Mouse (Mus musculus) gastrocnemius, adult 8-10 months (tissue): ENCODE data around the gene Fdxr. TPM values are rescaled to one million over a fixed set of nuclear protein-coding genes. Genes with fewer than 3 reads are reported as not detected.

Source experiments
- DNase-seq, 2 experiments: peaks; one replicate each; pipeline ENCODE4 v3.0.0; 2022; ENCODE audit warnings: low spot score in 2 of 2
- total RNA-seq, 4 experiments: library from RNA; stranded (reverse); gene quantifications; 2 replicates each; pipeline ENCODE4 v1.2.4; 2022

Fdxr gene
- total RNA-seq, 4 experiments from 2014 or later = 2.4 to 4.1 (median 2.7) TPM

DNA sequence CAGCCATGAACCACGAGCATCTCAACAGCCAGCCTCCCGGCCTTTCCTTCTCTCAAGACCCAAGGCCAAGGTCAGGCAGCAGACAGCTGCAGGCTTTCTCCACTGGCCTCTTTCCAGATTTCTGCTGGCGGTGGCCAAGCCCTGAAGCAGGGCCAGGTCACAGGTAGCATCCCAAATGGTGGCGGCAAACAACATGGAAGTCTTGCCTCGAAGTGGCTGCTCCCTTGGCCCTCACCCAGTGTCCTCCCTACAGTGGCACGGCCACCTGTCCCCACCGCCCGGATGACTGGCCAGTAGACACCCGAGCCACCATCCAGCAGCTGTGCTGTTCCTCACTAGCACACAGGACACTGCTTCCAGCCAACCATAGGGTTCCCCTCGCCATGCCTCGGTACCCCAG is 35.4 kb downstream of the Fdxr start:
- peak; percentile 65 to 85 for DNase-seq

DNA sequence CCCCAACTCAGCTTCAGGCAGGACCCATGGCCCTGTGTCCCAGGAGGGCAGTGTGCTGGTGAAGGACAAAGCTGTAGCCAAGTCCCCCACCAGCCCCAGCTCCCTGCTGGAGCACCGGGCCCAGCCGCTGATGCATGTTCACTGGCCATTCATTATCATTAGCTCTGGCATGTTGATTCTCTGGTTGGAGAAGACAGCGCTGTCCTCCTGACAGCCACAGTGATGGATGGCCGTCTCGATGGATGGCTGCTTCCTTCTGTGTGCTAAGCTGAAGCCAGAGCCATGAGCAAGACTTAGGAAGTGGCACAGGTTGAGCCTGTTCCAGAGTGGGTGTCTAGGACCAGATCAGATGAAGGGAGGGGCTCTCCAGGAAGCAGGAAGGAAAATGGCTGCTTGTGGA is 40.3 kb downstream of the Fdxr start:
- DNase-seq = no peak

DNA sequence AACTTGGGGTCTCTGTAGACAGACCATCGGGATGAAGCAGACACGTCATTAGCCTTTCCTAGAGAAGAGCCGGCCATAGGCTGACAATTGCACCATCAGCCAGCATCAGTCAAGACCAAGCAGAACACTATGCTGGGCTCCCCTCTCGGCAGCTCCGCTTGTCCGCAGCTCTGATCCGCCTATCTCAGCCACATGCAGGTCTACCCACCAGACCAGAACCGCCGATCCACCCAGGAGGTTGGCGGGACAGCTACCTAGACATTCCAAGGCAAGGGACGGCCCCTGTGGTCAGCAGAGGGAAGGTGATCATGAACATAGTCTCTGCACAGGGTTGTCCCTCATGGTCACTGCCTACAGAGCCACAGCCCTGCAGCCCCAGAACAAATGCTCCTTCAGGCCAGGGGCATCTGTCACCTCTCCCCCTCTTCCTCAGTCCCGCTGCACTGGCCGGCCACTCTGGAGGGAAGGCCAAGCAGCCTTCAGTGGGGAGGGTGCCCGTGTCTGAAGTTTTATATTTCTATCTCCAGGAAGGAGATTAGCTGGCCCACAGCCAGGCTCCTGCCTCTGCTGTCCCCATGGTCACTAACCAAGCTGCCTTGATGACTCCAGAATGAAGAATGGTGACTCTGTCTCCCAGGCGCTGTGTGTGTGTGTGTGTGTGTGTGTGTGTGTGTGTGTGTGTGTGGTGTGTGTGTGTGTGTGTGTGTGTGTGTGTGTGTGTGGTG is 42.4 kb downstream of the Fdxr start:
- no peak for DNase-seq

DNA sequence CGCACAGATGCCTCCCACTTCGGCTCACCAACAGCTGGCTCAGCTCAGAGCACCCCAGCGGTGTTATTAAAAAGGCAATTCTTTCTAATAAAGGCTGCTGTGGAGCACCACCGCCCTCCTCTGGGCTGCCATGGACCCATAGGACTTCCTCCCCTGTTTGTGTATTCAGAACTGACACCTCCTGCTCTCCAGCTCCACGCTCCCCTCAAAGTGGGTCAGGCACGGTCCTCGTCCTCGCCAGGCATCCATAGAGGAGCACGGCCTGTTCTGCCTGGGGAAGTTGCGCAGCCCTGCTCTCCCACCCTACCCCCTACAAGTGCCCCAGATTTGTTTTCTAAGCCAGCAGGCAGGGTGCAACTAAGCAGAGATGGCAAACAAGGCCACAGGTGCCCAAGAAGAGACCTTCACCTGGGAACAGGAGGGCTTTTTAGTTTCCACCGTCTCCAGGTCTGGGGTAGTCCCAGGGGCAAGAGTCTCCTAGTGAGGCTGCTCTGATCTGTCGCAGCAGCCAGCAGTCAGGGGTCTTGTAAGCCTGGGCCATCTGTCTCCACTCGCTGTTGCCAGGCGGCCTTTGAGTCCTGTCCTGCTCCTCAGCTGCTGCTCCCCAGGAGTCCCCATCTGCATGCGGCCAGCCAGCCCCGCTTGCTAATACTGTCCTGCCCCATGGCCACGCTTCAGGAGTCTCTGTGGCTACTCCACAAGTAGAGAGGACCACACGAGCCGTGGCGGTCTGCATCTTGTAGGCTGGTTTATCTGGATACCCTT is 43.1 kb downstream of the Fdxr start:
- DNase-seq = no peak

DNA sequence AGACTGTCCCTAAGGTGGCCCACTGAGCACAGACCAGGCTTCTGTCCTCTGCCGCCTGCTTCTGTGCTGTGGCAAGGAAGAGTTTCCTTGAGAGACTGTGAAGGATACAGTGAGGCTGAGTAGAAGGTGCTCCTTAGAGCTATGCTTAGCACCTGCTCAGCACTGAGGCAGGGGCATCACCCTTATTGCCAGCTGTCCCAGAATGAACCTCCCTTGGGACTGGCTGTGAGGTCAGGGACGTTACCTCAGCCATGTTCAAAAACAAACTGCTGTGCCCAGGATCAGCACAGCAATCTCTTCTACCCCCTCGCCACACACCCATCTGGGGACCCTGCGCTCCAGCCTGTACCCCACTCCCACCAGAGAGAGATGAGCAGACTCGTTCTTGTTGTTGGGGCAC is 44.0 kb downstream of the Fdxr start:
- DNase-seq = no peak

DNA sequence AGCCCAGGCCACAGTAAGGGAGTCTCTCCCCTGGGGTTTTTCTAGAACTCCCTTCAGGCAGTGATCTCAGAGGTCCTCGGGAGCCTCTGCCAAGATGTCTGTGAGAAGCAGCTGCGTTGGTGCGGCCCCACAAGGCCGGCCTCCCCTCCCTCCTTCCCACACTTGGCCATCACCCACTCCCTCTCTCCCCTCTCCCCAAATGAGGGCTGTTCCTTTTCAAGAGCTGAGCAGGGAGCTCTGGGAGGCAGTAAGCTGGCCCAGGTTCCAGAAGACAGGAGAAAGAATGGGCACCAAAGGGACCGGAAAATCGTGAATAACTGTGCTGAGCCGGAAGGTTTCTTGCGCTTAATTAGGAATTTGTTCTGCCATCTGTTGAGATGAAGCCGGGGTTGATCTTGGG is 44.9 kb downstream of the Fdxr start:
- DNase-seq = no peak

DNA sequence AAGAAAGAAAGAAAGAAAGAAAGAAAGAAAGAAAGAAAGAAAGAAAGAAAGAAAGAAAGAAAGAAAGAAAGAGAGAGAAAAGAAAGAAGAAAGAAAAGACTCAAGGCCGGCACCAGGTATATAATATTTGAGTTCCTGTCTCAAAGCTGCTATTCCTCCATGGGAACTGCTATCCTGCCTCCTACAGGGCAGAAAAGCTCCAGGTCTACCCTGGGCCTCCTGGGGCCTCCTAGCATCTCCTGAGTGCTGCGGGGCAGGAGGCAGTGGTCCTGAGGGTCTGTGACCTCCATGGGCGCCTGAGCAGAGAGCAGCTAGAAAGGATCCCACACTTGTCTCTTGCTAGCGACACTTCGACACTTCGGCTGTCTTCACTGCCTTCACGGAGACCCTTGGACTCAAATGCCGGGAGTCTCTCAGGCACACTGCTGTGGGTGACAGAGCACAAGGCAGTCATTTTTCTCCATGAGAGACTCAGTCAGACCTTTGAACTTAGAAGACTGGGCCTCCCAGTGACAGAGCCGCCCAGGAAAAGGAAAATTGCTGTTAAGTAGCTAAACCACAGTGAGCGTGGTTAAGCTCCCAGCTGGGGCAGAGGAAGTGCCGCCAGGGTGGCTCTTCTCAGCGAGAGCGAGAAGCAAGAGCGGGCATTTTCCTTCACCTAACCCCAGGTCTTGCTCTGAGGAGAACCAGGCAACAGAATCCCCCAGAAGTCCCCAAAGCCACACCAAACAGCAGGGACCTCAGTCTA is 45.5 kb downstream of the Fdxr start:
- DNase-seq = no peak

DNA sequence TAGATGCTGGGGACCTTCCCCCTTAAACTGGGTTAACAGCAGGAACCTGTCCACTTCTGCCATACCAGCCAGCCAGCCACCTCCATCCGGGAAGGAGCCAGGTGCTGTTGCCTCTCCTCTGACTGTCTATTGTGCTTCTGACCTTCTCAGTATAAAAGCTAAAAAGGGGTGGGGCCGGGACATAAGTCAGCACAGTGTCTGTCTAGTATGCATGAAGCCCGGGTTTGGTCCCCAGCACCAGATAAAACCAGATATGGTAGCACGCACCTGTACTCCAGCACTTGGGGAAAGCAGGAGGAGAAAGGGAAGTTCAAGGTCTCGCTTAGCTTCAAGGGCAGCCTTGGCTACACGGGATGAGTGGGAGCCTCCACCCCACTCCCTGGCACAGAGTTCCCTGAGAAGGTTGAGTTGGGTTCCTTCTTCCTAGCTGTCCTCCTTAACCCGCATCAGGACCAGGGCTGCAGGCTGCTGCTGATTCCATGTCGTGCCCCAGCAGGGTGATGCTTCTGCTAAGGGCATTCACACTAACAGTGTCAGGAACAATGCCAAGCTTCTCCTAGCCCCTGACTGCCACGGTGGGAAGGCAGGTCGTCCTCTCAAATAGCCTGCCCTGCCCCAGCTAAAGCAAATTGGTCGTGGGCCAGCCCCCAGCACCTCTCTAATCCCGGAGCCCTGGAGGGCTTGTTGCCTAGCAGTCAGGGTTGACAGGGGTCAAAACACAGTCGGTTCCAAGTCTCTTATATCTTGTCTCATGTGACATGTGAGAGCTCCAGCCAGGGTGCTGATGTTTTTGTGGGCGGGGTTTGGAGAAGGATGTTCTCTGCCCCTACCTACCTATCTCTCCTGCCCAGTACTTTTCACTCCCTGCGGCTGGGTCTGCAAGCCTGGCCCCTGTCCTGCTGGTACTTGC is 47.6 kb downstream of the Fdxr start:
- DNase-seq = peak in 1 of 2 experiments; percentile 62

DNA sequence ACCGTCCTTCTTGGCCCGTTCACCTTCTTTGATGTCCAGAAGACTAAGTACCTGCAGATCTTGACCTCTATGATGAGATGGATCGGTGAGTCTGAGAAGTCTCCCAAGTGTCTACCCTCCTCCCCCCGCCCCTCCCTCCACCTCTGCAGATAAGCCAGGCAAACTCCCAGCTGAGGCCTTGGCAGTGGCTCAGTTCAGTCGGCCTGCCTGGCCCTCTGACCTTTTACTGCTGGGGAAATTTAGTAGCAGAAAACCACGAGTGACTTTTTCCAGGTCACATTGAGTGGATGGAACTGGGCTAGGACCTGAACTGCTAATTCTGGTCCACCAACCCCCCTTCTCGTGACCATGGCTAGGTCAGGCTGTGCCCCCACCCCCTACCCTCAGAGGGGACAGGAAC is 48.4 kb downstream of the Fdxr start:
- peak in 1 of 2 experiments; percentile 39 for DNase-seq

DNA sequence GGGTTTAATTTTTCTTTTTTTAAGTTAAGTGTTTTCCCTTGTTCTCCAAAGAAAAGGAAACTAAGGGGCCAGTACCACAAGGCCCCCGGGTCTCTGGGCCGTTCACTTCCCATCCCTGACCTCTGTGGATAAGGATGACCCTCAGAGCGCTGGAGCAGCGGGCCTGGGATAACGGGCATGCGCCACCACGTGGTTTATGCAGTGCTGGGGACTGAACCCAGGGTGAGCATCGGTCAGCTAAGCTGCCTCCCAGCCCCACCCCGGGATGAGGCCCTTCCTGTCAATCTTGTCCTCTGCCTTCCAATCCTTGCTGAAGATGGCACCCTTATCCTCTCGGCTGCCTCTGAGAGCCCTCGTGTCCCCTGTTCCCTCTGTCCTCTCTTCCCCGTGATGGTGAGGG is 49.2 kb downstream of the Fdxr start:
- DNase-seq = no peak

DNA sequence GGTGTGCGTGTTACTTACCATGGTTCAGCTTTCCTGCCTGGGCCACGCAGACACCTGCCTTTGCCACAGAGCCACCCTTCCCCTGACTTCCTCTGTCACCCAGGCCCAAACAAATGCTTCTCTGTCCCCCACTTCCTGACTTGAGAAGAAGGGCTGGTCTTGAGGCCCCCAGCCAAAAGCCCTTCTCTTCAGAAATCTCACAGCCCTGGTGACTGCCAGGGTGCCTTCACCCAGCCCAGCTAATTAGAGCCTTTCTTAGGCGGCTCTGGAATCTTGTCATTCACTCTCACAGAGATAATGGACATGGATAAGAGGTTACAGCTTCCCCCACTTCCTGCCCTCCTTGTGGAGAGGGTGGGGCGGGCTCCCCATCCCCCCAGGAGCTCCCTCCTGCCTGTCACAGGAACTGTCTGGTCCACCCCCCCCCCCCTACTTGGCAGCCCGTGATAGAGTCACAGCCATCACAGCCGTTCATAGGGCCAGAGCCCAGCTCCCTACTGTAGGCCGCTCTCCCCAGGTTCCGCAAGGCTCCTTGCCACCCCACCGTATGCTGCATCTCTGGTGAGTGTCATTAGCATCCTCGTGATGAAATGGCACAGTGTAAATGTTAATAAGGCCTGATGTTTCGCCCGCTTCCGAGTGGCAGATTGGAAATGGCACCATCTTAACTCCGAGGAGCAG is 49.9 kb downstream of the Fdxr start:
- DNase-seq = no peak

DNA sequence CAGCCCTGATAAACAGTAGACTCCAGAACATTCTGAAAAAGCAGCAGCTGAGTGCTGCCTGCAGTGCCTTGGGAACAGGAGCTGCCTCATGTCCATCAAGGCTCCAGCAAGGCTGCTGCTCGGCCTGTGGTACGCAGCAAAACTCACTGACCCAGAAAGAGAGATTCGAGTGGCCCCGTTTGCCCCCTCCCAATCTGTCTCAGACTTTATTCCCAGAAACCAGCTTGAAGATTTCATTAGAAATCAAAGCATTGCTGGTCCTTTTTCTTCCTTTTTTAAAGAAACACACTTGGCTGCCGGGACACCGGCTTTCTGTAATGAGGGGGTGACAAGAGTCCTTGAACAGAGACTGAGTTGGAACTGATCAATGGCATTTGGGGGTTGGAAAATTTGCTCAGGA is 51.5 kb downstream of the Fdxr start:
- no peak for DNase-seq

DNA sequence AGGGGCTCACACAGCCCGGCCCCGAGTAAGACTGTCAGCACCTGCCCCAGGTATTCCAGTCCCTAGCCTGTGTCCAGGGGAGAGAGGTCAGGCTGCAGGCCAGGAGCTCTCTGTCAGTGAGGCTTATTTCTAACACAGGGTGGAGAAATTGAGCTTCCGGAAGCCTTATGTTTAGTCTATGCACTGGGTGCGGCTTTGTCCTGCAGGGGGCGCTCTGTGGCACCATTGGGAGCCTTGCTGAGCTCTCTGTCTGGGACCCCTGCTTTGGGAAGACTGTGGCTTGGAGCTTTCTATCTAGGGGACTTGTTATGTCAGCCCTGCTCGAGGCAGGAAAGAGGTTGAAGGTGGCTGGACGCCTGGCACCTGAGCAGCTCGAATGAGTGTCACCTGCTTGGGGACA is 52.0 kb downstream of the Fdxr start:
- DNase-seq = peak; percentile 46 to 54

DNA sequence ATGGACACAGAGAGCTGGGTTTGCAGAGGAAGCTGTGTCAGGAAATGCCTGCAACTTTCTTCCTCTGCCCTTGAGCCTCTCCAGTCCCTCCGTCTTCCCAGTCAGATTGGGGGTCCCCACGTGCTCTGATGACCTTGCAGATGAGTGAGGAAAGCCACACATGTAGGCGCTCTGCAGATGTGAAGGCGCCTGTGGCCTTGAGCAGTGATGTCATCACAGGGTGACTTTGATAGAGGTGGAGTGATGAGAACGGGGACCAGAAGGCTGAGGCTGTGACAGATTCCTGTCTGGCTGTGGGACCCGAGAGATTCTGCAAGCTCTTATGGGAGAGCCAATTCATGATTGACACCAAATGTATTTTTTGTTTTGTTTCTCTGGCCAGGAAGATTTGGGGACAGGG is 53.0 kb downstream of the Fdxr start:
- DNase-seq = no peak

DNA sequence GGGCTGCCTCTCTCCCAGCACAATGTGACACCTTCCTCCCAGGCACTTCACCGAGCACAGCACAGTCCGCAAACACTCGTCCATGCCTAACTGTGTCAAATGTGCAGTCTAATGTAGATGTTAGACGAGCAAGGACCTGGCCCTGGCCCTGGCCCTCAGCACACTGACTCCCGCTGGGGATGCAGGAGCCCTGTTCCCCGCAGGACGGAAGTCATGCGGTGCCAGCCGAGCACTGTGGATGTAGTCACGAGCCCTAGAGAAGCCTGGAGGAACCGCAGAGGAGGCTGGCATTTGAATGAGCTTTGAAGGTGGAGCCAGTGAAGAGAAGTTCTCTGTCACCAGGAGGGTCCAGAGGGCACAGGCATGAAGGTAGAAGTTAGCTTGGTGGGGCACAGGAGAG is 53.4 kb downstream of the Fdxr start:
- DNase-seq = no peak

DNA sequence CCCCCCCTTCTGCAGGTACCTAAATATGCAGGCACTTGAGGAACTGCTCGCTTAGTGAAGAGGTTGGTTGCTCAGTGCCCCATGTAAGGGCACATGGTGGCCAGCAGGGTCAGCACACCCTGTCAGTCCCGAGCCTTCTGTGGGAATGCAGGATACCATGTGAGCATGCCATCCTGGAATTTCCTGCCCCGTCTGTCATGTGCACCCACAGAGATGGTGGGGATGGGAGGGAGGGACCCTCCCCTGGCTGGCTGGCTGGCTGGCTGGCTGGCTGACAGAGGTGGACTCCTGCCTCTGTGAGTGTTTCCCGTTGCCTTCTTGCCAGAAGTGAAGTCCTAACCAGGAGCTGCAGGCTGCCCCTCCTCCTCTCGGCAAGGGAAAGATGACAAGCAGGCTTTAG is 54.3 kb downstream of the Fdxr start:
- DNase-seq = no peak

DNA sequence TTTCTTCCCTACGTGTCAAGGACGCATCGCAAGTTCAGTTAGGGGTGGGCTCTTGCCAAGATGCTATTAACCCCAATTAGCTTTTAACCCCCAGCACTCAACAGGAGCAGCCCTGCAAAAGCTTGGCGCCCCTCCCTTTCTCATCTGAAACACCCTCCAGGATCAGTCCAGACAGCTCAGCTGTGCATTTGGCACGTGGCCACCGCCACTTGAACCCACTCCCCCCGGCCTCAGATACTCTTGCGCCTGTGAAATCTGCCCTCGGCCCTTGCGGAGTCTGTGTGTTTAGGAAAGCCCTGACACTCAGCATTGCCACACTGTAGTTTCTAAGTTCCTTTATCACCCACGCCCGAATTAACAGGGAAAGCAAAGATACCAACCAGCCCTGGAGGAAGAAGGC is 54.8 kb downstream of the Fdxr start:
- no peak for DNase-seq

DNA sequence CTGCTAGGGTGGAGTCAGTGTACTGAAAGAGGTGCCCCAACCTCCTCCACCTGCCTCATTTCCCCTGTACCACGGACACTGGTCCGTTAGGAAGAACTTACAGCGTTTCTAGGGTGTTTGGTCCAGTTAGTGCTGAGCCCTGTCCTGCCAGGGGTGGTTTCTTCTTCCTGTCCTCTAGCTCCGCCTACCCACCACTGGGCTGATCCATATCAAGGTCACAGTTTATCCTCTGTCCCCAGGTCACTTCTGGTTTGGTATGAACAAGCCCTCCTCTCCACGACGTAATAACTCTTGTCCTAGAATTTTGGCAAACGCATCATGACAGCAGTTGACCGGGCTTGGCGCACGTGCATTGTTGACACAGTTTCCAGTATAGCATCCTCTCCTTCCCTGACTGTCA is 57.2 kb downstream of the Fdxr start:
- DNase-seq = no peak

DNA sequence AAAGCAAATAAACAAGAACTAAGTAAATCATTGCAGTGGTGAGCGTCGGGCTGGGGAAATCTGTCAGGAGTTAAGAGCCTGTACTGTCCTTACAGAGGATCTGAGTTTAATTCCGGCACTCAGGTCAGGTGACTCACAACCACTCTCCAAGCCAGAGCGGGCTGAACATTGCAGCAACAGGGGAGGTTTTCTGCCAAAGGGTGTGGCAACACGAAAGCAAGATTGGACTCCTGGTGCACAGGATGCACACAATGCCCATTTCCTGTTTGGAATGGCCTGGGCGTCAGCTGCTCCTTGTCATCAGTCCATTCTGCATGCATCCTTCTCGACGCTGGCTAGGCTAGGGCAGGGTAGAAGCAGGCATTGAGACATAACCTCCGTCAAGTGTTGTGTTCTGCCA is 57.6 kb downstream of the Fdxr start:
- peak; percentile 56 to 58 for DNase-seq
